Mouse (Mus musculus) left cerebral cortex, postnatal 36 days (tissue): Measurements from ENCODE around the gene Slc6a20a. TPM values are rescaled to one million over a fixed set of nuclear protein-coding genes. Genes with fewer than 3 reads are reported as not detected.
A peak's percentile ranks its signal among the peaks of the same experiment; 100 is the strongest.

Experiments
- DNase-seq, 2 experiments: peaks; one replicate each; pipeline ENCODE4 v3.0.0; 2021 to 2022; ENCODE audit warnings: low spot score in 2 of 2, mixed read lengths in 1 of 2
- intact Hi-C: fragments of 180-260 bp; cut with DNase I; formaldehyde crosslinking; loops from one replicate; pipeline ENCODE4 v1.15.1; 2025
- total RNA-seq, 2 experiments: library from RNA; stranded (reverse); gene quantifications; 2 replicates each; pipeline ENCODE4 v1.2.3; 2021

Slc6a20a gene
- total RNA-seq, 2 experiments from 2014 or later = 17.9 to 21.2 TPM

DNA sequence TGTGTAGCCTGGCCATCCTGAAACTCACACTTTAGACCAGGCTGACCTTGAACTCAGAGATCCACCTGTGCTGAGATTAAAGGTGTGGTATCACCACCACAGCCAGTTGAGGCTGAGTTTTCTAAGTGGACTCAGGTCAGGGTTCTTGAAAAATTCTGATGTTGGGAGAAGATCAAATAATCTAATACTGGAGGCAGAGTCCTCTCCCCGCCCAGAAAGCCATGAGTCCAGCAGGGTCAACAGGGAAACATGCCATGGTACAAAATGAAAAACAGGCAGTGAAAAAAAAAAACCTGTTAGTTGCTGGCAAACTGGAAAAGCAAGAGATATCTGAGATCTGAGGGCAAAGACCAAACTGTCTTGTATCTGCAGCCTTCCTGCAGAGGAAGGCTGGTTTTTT, 38.6 kb downstream of the Slc6a20a start:
- DNase-seq = no peak

DNA sequence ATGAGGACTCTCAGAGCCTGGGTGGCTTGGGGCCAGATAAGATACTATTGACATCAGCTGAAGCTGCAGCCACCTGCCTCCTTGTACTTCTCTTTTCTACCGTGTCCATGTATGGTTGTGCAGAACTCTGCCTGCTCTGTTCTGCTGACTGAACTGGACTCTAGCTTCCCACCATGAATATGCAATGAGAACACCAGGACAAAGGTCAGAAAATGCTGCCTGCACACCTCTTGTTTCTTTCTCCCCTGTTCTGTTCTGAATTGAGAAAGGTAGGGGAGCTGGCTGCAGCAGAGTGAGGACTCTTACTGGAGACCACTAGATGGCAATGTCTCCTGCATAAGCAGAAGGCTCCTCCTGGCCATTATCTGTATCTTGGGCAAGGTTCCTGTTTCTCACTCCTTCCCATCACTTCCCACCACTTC, 40.0 kb downstream of the Slc6a20a start:
- intact Hi-C loops = loop anchor here (5.0 kb wide), 2 partner anchors 159 to 489 kb away; no protein-coding TSS in a partner anchor
- peak; percentile 18 to 22 for DNase-seq

More for the DNA sequence above, 38.6 kb downstream of the Slc6a20a start:
- intact Hi-C loops = no loop called here

DNA sequence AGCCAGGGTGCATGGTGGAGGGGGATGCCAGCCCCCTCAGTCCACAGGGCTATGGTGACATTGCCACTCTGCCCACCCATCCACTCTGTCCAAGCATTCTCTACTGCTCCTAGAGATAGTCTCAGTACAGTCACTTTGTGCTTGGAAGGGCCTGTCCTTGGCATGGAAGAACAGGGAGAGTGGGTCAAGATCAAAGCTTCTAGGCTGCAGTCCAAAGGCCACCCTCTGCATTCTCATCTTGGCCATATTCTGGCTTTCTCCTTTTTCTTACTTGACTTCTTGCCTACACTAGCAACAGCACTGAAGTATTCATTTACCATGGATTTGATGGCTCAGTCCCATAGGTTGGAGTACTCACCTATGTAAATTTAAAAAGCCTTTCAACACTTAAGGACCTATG, 40.5 kb downstream of the Slc6a20a start:
- intact Hi-C loops = loop anchor here (5.0 kb wide), 2 partner anchors 159 to 489 kb away; no protein-coding TSS in a partner anchor
- no peak for DNase-seq

DNA sequence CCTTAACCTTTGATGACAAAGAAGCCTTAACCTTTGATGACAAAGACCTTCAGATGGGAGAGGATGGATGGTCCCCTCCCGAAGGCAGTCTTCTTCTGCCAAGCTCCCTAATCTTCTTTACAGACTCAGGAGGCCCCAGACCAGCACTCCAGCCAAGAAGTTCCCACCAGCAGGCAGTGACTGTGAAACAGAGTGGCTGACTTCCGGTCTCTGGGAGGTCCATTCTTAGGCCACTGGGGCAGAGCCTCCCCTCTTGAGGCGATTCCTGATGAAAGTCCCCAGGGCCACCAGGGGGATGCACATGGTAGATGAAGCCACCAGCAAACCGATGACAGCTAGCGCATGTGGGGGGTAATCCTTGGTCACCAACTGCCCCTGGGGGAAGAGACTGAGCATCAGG, 41.9 kb downstream of the Slc6a20a start:
- DNase-seq = no peak
- intact Hi-C loops = loop anchor here (5.0 kb wide), 2 partner anchors 161 to 491 kb away; no protein-coding TSS in a partner anchor

DNA sequence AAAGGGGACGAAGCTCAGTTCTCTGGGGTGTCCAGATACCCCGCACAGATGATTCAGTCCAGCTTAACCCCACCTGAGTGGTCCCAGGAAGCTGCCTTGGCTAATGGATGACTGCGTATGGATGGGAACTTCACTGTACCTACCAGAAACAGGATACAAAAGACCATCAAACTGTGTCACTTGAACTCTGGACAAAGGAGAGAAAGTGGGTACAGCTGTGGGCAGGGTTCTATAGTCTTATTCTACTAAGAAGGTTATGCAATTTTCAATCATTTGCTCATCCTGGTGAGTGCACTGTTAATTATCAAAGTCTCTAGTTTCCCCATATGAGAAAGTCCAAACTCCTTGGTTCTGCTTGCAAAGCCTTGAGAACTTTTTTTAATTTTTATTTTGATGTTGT, 45.7 kb downstream of the Slc6a20a start:
- intact Hi-C loops = no loop called here
- DNase-seq = no peak

DNA sequence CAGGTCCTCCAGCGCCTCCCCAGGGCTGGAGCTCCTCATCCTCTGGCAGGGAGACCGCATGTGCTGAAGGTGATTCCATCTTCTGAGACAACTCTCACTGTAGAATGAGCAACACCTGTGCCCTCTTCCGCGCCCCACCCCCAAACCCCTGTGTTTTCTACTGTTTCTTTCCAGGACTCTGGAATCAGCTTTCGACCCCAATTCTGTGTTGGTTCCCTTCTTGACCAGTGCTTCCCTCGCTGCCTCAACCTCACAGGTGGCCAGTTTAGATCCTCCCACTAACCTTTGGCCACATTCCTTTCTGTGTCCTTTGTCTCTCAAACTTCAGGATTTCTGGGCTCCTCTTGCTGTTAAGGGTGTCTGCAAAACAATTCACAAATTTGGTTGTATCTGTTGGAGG, 46.4 kb downstream of the Slc6a20a start, which contains the start of gene Slc6a20b:
Gene Slc6a20b, minus strand, starts transcription at position 285 of the 400 bp plus-strand sequence.
- intact Hi-C loops = no loop called here

DNA sequence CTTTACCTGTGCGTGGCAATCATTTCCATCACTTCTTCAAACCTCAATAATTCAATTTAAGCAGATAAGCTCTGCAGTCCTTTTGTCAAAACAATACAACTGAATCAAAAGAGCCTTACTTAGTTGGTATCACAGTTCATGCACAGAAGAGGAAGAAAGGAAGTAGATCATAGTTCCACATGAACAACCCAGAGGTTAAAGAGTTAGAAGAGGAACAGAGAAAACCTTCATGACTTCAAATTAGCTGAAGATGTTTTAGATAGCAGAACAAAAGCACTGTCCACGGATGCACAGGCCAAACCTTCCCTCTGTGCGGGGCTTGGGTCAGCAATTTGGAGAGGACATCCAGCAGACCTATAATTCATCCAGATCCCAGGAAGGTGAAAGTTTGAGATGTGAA, 47.0 kb downstream of the Slc6a20a start:
- DNase-seq = no peak
- intact Hi-C loops = no loop called here

More for the DNA sequence above, 46.4 kb downstream of the Slc6a20a start, which contains the start of gene Slc6a20b:
- DNase-seq = no peak

DNA sequence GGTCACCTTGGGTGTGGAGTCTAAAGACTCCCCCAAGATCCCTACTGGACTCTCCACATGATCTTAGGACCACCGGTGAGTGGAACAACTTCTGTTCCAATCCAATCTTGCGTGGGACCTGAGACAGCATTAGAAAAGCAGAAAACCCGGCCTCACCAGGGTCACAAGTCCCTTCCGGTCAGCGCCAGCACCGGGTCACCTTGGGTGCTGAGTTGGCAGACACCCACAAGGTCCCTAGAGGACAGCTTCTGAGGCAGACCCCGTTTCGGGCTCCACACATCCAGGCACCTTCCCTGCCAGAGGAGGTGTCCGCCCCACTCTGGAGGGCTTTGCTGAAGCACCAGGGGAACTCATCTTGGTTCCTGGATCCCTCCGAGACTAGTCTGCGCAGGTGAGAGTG, 52.9 kb downstream of the Slc6a20a start:
- intact Hi-C loops = no loop called here

DNA sequence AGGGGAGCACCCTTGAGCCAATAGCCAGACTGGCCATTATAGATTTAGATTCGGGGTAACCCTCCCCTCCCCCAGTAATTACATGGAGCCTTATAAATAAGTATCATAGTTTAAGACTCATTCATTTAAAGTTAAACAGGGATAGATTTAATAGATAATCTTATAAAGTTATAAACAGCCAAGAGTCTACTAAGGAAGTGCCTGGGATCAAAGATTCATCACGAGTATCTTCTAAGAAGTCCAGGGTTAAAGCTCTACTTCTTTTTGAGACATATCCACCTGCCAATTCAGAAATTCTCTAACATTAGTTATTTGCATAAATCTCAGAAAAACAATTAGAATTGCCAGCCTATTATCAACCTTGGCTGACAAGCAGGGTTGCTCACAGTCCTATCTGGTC, 53.9 kb downstream of the Slc6a20a start:
- intact Hi-C loops = no loop called here
- no peak for DNase-seq

More for the DNA sequence above, 52.9 kb downstream of the Slc6a20a start:
- DNase-seq = no peak

DNA sequence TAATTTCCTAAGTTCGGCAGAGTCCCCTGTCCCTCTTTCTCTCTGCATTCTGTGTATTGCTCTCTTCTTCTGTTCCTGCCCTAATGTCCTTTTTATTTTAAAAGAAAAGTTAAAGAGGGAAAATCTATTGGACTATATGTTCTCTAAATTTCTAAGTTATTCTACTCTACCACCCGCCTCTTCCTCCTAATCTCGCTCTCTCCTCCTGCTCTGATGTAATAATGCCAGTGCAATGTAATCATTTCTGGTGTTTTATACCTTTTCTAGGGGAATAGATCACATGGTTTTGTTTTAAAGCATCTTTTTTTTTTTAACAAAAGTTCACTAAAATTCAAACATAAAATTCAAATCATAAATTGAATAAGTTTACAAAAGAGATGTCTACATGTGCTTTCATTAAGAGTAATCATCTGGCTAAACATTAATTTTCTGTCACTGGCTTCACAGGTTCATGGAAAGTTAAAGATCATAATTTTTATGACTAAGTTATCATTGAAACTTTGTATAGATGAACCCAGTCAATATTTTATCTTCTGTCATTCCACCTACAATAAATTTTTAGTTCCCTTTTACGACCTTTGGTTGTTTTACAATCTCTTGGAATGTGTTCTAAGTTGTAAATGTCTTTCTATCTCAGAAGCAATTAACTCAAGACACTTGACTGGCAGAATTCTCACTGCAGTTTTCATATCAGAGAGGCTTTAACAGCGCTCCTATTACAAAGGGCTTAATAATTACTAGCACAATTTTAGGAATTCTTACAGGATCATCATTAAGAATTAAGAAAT, 58.2 kb downstream of the Slc6a20a start:
- DNase-seq = no peak
- intact Hi-C loops = no loop called here

DNA sequence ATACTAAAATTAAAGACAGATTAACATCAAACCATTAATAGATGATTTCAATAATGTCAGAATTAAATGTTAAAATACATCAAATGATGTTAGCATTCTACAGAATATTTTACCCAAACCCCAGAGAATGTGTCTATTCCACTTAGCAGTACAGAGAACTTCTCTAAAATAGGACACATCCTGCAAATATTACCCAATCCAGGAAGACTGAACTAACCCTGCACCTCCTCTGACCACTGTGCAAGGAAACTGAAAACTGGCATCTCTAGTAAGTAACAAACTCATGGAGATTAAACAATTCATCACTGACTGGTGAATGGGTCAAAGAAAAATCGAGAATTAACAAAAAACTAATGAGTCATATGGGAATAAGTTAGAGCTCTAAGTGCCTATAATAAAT, 77.2 kb downstream of the Slc6a20a start:
- intact Hi-C loops = no loop called here
- DNase-seq = no peak

DNA sequence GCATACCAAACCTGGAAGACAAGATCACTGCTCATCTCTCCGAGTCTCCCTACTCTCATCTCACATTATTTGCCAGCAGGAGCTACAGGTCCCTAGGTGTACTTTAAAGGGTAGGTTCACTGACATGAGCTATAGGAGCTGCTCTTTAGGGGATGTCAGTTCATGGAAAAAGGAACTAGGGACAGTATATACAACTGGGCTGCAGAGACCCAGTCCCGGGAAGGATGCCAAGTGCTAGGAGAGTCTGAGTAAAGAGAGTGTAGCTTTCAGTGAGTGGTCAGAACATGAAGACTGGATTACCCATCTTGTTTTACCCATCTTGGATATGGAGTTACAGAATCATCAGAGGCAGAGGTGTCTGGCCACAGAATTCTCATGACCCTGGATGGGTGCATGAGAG, 81.3 kb downstream of the Slc6a20a start:
- intact Hi-C loops = no loop called here
- DNase-seq = no peak

DNA sequence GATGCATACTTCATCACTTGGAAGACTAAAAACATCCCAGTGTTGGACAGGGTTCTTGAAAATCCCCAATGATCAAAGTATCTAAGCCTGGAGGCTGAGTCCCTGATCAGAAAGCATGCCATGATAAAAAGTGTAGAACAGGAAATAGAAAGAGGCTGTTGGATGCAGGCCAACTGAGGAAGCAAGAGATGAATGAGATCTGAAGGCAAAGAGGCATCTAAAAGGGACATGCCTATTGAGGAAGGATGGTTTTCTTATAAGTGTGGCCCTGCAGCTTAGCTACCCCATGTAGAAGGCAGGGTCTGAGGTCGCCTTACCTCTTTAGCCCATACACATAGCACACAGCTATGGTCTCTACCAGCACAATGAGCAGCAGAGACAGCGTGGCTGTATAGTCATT, 81.8 kb downstream of the Slc6a20a start:
- intact Hi-C loops = no loop called here
- DNase-seq = no peak

DNA sequence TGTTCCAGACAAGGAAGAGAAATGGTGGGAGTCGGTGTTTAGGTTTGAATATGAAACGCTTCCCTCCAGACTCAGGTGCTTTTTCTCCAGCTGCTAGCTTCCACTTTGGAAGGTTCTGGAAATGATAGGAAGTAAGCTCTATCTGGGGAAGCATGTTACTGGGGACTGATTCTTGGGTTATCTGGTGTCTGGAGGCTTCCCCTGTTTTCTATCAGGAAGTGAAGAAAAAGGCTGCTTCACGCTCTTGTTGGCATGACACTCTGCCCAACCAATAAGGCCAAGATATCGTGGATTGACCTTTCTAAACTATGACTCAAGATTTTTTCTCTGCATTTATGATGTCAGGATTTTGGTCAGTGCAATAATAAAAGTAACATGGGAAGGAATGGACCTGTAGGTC, 83.5 kb downstream of the Slc6a20a start:
- no peak for DNase-seq
- intact Hi-C loops = no loop called here

DNA sequence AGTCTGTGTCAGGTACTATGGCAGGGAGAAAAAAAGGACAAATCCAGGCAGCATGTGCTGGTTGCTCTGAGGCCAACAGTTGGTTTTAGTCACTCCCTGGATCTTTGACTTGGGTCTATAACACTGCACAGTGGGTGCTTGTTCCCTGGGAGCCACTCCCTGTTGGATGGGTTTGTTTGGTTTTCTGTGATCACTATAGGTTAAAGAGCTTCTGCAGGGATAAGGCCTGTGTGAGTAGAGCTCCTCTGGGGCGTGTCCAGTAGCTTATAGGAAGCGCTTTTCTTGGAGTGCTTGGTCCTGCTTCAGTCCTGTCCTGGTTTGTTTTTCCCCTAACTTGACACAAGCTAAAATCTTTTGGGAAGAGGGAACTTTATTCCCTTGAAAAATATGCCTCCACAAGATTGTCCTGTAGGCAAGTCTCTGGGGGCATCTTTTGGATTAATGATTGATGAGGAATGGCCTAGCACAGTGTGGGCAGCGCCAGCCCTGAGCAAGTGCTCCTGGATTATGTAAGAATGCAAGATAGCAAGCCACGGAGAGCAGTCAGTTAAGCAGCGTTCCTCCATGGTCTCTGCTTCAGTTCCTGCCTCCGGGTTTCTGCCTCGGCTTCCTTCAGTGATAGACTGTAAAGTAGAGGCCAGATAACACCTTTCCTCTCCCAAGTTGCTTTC, 89.3 kb downstream of the Slc6a20a start:
- no peak for DNase-seq

More for the DNA sequence above, 89.3 kb downstream of the Slc6a20a start:
- intact Hi-C loops = no loop called here

Other genes with a start within 250 kb of the Slc6a20a start
- gene Limd1, start 200.2 kb downstream of the Slc6a20a start, total RNA-seq = 1 to 10 TPM; 6.2 to 6.8 TPM
- 10 to 100 TPM; 52.8 to 60.8 TPM for gene Sacm1l, start 149.1 kb downstream of the Slc6a20a start, total RNA-seq
- gene Slc6a20b, start 46.3 kb downstream of the Slc6a20a start, total RNA-seq = under 1 TPM; 0.27 to 0.86 TPM
- under 1 TPM in 1 of 2 experiments, not detected in 1; 0.14 TPM for gene Ccr9, start 446 bp downstream of the Slc6a20a start, total RNA-seq
- 10 to 100 TPM; 55.8 to 77.4 TPM for gene Lztfl1, start 38.8 kb upstream of the Slc6a20a start, total RNA-seq
- not detected for gene Cxcr6, start 127.6 kb upstream of the Slc6a20a start, total RNA-seq
- gene Fyco1, start 173.0 kb upstream of the Slc6a20a start, total RNA-seq = 10 to 100 TPM; 21.7 to 35.5 TPM
- not detected for gene Xcr1, start 183.1 kb upstream of the Slc6a20a start, total RNA-seq